Mouse (Mus musculus) embryonic facial prominence, embryonic 15.5 days (tissue): ENCODE measurements at regions not wholly inside any gene's neighbourhood (a gene's known extent, or its start where the extent isn't known, plus 50 kb on each side); places are given as distances from the start of the nearest gene placed in this dataset.

Source experiments
- ATAC-seq: fragments of 200-750 bp; cut with Nextera tagmentation; 2 replicates; pipeline ENCODE4 v1.8.0; 2017; ENCODE audit warnings: low read depth, moderate TSS enrichment; ENCODE audit not compliant: insufficient number of reproducible peaks, low FRiP score, low TSS enrichment
- H3K27ac ChIP-seq: fragments of 300-500 bp; sonication (generic); replicated peaks from 2 replicates; pipeline ENCODE4 v1.5.1; 2015; ENCODE audit warnings: mild to moderate bottlenecking, inconsistent platforms
- H3K27me3 ChIP-seq: fragments of 300-500 bp; sonication (generic); 2 replicates; pipeline ENCODE4 v1.6.1; 2015; ENCODE audit warnings: inconsistent platforms
- H3K36me3 ChIP-seq: fragments of 300-500 bp; sonication (generic); 2 replicates; pipeline ENCODE4 v1.6.1; 2015; ENCODE audit warnings: mild to moderate bottlenecking, inconsistent platforms
- H3K4me1 ChIP-seq: fragments of 300-500 bp; sonication (generic); 2 replicates; pipeline ENCODE4 v1.6.1; 2015; ENCODE audit warnings: inconsistent platforms
- H3K4me2 ChIP-seq: fragments of 300-500 bp; sonication (generic); replicated peaks from 2 replicates; pipeline ENCODE4 v1.6.1; 2015; ENCODE audit warnings: mild to moderate bottlenecking, inconsistent platforms
- H3K4me3 ChIP-seq: fragments of 300-500 bp; sonication (generic); replicated peaks from 2 replicates; pipeline ENCODE4 v1.5.1; 2015; ENCODE audit warnings: mild to moderate bottlenecking, inconsistent platforms
- H3K9ac ChIP-seq: fragments of 300-500 bp; sonication (generic); 2 replicates; pipeline ENCODE4 v1.6.1; 2015; ENCODE audit warnings: inconsistent platforms
- H3K9me3 ChIP-seq: fragments of 300-500 bp; sonication (generic); replicated peaks from 2 replicates; pipeline ENCODE4 v1.6.1; 2016; ENCODE audit warnings: inconsistent platforms
- WGBS: fragments of 180-500 bp; shearing (Covaris S2); methylation state at CpG from one replicate; pipeline ENCODE4 v1.1.7; 2015; 5-methylcytosine and 5-hydroxymethylcytosine counted together

- 29% methylated on average over 5 of the region's 5 CpGs for WGBS
- H3K9ac ChIP-seq, result no peak overlapping the region
- no peak for ATAC-seq
- peaks cover 21% of the 10 kb centered on the region; the same call in 1 of the 2 replicates for H3K4me1 ChIP-seq
- H3K36me3 ChIP-seq, result no peaks in the 10 kb centered on the region
- H3K27me3 ChIP-seq, result no peaks in the 10 kb centered on the region
- H3K4me3 ChIP-seq, result no peak overlapping the region
- H3K9me3 ChIP-seq, result no peaks in the 10 kb centered on the region
- no peak overlapping the region; the same call in 1 of the 2 replicates for H3K27ac ChIP-seq
- H3K4me2 ChIP-seq, result no peak overlapping the region
Measured at GRCm38 (mm10) chr2:51279396-51280045, 130.6 kb upstream of the Rnd3 start.

GRCm38 (mm10) chr2:51278824-51279223 lies 129.9 kb upstream of the Rnd3 start:
- ATAC-seq, result no peak
- H3K9ac ChIP-seq, result no peak overlapping the region
- peak overlapping the region; percentile 39; the same call in 1 of the 2 replicates for H3K27ac ChIP-seq
- no peak overlapping the region for H3K4me3 ChIP-seq
- H3K36me3 ChIP-seq, result no peaks in the 10 kb centered on the region
- H3K9me3 ChIP-seq, result no peaks in the 10 kb centered on the region
- peaks cover 21% of the 10 kb centered on the region; the same call in 1 of the 2 replicates for H3K4me1 ChIP-seq
- 47% methylated on average over 1 of the region's 1 CpGs for WGBS
- no peak overlapping the region for H3K4me2 ChIP-seq
- no peaks in the 10 kb centered on the region for H3K27me3 ChIP-seq

GRCm38 (mm10) chr2:51278356-51278755 lies 129.4 kb upstream of the Rnd3 start:
- Histone ChIP-seq H3K4me1 (peaks cover 17% of the 10 kb centered on the region; the same call in 1 of the 2 replicates), H3K4me2 (no peak overlapping the region), H3K27ac (peak overlapping the region; percentile 39; the same call in 1 of the 2 replicates), H3K4me3 (no peak overlapping the region), H3K9me3 (no peaks in the 10 kb centered on the region), H3K27me3 (no peaks in the 10 kb centered on the region), H3K36me3 (no peaks in the 10 kb centered on the region), H3K9ac (no peak overlapping the region)
- 63% methylated on average over 4 of the region's 4 CpGs for WGBS
- no peak for ATAC-seq

- ATAC-seq, result no peak
- WGBS, result 50% methylated on average over 2 of the region's 2 CpGs
- H3K36me3 ChIP-seq, result no peaks in the 10 kb centered on the region
- H3K9ac ChIP-seq, result no peak overlapping the region
- H3K27ac ChIP-seq, result no peak overlapping the region; the same call in 1 of the 2 replicates
- H3K4me2 ChIP-seq, result no peak overlapping the region
- no peak overlapping the region for H3K4me3 ChIP-seq
- H3K9me3 ChIP-seq, result no peaks in the 10 kb centered on the region
- peaks cover 17% of the 10 kb centered on the region; the same call in 1 of the 2 replicates for H3K4me1 ChIP-seq
- H3K27me3 ChIP-seq, result no peaks in the 10 kb centered on the region
Measured at GRCm38 (mm10) chr2:51276591-51276990, 127.7 kb upstream of the Rnd3 start.

- 47% methylated on average over 5 of the region's 5 CpGs for WGBS
- ATAC-seq, result no peak
- no peak overlapping the region for H3K4me3 ChIP-seq
Measured at GRCm38 (mm10) chr2:51273300-51273699, 124.4 kb upstream of the Rnd3 start.

GRCm38 (mm10) chr2:51268532-51268931 lies 119.6 kb upstream of the Rnd3 start:
- no peak overlapping the region for H3K4me3 ChIP-seq
- H3K9ac ChIP-seq, result no peak overlapping the region
- H3K4me1 ChIP-seq, result peaks cover 4% of the 10 kb centered on the region; the same call in 1 of the 2 replicates
- H3K36me3 ChIP-seq, result no peaks in the 10 kb centered on the region
- WGBS, result 63% methylated on average over 2 of the region's 2 CpGs
- H3K9me3 ChIP-seq, result no peaks in the 10 kb centered on the region
- no peak overlapping the region for H3K4me2 ChIP-seq
- no peaks in the 10 kb centered on the region for H3K27me3 ChIP-seq
- 0 out of 2 replicates have a peak overlapping the region, but pooled peaks have one; percentile 30 for H3K27ac ChIP-seq
- no peak for ATAC-seq

More at GRCm38 (mm10) chr2:51273300-51273699, 124.4 kb upstream of the Rnd3 start:
- H3K4me2 ChIP-seq, result no peak overlapping the region
- H3K9me3 ChIP-seq, result no peaks in the 10 kb centered on the region
- H3K9ac ChIP-seq, result no peak overlapping the region
- 0 out of 2 replicates have a peak, but pooled peaks cover under 1% of the 10 kb centered on the region for H3K4me1 ChIP-seq
- H3K27me3 ChIP-seq, result no peaks in the 10 kb centered on the region
- H3K27ac ChIP-seq, result no peak overlapping the region
- no peaks in the 10 kb centered on the region for H3K36me3 ChIP-seq

- WGBS, result 20% methylated on average over 5 of the region's 5 CpGs
- ATAC-seq, result peak; percentile 47
- Histone ChIP-seq H3K36me3 (no peaks in the 10 kb centered on the region), H3K27me3 (no peaks in the 10 kb centered on the region), H3K27ac (0 out of 2 replicates have a peak overlapping the region, but pooled peaks have one; percentile 44), H3K9me3 (no peaks in the 10 kb centered on the region), H3K4me1 (peaks cover 4% of the 10 kb centered on the region; the same call in 1 of the 2 replicates), H3K9ac (no peak overlapping the region), H3K4me2 (0 out of 2 replicates have a peak overlapping the region, but pooled peaks have one; percentile 3), H3K4me3 (no peak overlapping the region)
Measured at GRCm38 (mm10) chr2:51267662-51268061, 118.8 kb upstream of the Rnd3 start.

- Histone ChIP-seq H3K27me3 (no peaks in the 10 kb centered on the region), H3K9ac (no peak overlapping the region), H3K4me1 (peaks cover 4% of the 10 kb centered on the region; the same call in 1 of the 2 replicates), H3K27ac (no peak overlapping the region), H3K9me3 (no peaks in the 10 kb centered on the region), H3K4me3 (no peak overlapping the region), H3K4me2 (no peak overlapping the region), H3K36me3 (no peaks in the 10 kb centered on the region)
- 79% methylated on average over 1 of the region's 1 CpGs for WGBS
- no peak for ATAC-seq
Measured at GRCm38 (mm10) chr2:51262506-51262905, 113.6 kb upstream of the Rnd3 start.

- WGBS, result 46% methylated on average over 6 of the region's 6 CpGs
- Histone ChIP-seq H3K27ac (no peak overlapping the region), H3K9ac (no peak overlapping the region), H3K4me2 (no peak overlapping the region), H3K4me3 (no peak overlapping the region), H3K4me1 (peaks cover 6% of the 10 kb centered on the region; the same call in 1 of the 2 replicates), H3K9me3 (no peaks in the 10 kb centered on the region), H3K36me3 (no peaks in the 10 kb centered on the region), H3K27me3 (no peaks in the 10 kb centered on the region)
- ATAC-seq, result no peak
Measured at GRCm38 (mm10) chr2:51250798-51251197, 101.9 kb upstream of the Rnd3 start.

- Histone ChIP-seq H3K36me3 (no peaks in the 10 kb centered on the region), H3K4me3 (no peak overlapping the region), H3K27ac (no peak overlapping the region), H3K9ac (no peak overlapping the region), H3K9me3 (no peaks in the 10 kb centered on the region), H3K27me3 (no peaks in the 10 kb centered on the region), H3K4me1 (peaks cover 12% of the 10 kb centered on the region; the same call in 1 of the 2 replicates), H3K4me2 (no peak overlapping the region)
- WGBS, result 48% methylated on average over 5 of the region's 5 CpGs
- no peak for ATAC-seq
Measured at GRCm38 (mm10) chr2:51241573-51241972, 92.7 kb upstream of the Rnd3 start.

GRCm38 (mm10) chr2:51240000-51240399 lies 91.1 kb upstream of the Rnd3 start:
- H3K27ac ChIP-seq, result no peak overlapping the region
- no peaks in the 10 kb centered on the region for H3K9me3 ChIP-seq
- H3K4me1 ChIP-seq, result peaks cover 12% of the 10 kb centered on the region; the same call in 1 of the 2 replicates
- WGBS, result 74% methylated on average over 1 of the region's 1 CpGs
- no peak overlapping the region for H3K4me2 ChIP-seq
- no peak overlapping the region for H3K4me3 ChIP-seq
- ATAC-seq, result no peak
- no peaks in the 10 kb centered on the region for H3K27me3 ChIP-seq
- H3K9ac ChIP-seq, result no peak overlapping the region
- H3K36me3 ChIP-seq, result no peaks in the 10 kb centered on the region
